Mouse (Mus musculus) olfactory bulb, adult 2 months (tissue): ENCODE measurements around the gene Unc5b.

Experiments used
- CTCF ChIP-seq: fragments of 200-500 bp; IDR thresholded peaks from 2 replicates; pipeline ENCODE4 v1.5.1; 2012; ENCODE audit warnings: low read depth, mild to moderate bottlenecking, low read length, moderate library complexity; ENCODE audit not compliant: insufficient read depth
- POLR2A ChIP-seq: fragments of 200-500 bp; IDR thresholded peaks from 2 replicates; pipeline ENCODE4 v1.6.1; 2012; ENCODE audit warnings: mild to moderate bottlenecking, low read depth, low read length, moderate library complexity; ENCODE audit not compliant: insufficient read depth

DNA sequence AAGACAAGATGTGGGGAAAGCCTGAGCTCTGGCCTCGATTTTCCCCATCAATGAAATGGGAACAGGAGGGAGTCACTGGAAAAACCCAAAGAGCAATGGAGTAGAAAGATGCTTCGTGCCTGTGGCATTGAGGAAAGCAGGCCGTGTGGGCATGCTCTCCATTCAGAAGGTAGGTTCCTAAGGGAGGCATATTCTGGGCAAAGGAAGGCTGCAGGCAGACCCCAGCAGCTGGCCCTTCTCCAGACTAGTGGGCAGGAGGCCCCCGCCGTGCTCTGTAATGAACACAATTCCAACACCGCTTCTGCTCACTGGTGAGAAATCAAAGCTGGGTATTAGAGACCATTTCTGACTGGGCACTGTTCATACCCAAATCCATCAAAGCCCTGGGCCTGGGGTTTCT is 2.3 kb downstream of the Unc5b start:
- TF ChIP-seq CTCF (no peak), POLR2A (no peak)
